Mouse (Mus musculus) limb, embryonic 14.5 days (tissue): ENCODE measurements around the gene Gnai2. TPM values are rescaled to one million over a fixed set of nuclear protein-coding genes. Genes with fewer than 3 reads are reported as not detected.

Source experiments
- ATAC-seq: fragments of 200-750 bp; cut with Nextera tagmentation; 2 replicates; pipeline ENCODE4 v1.8.0; 2017; ENCODE audit warnings: low read depth, moderate number of reproducible peaks, moderate TSS enrichment; ENCODE audit not compliant: low FRiP score
- DNase-seq: peaks from one replicate; pipeline ENCODE4 v3.0.0-alpha.2; 2015; ENCODE audit warnings: low spot score
- H3K27ac ChIP-seq: fragments of 300-500 bp; sonication (generic); replicated peaks from 2 replicates; pipeline ENCODE4 v1.5.1; 2014; ENCODE audit warnings: low read depth, mild to moderate bottlenecking, low read length, moderate library complexity, mixed read lengths
- H3K27me3 ChIP-seq: fragments of 300-500 bp; sonication (generic); 2 replicates; pipeline ENCODE4 v1.6.1; 2014; ENCODE audit warnings: low read length, mixed read lengths; ENCODE audit not compliant: control insufficient read depth, insufficient read depth
- H3K36me3 ChIP-seq: fragments of 300-500 bp; sonication (generic); 2 replicates; pipeline ENCODE4 v1.6.1; 2014; ENCODE audit warnings: mild to moderate bottlenecking, low read length, moderate library complexity, mixed read lengths; ENCODE audit not compliant: control insufficient read depth, insufficient read depth
- H3K4me1 ChIP-seq: fragments of 300-500 bp; sonication (generic); 2 replicates; pipeline ENCODE4 v1.6.1; 2014; ENCODE audit warnings: antibody characterized with exemption, low read length, mixed read lengths; ENCODE audit not compliant: control insufficient read depth, insufficient read depth
- H3K4me2 ChIP-seq: fragments of 300-500 bp; sonication (generic); replicated peaks from 2 replicates; pipeline ENCODE4 v1.6.1; 2014; ENCODE audit warnings: low read depth, mild to moderate bottlenecking, low read length, moderate library complexity; ENCODE audit not compliant: severe bottlenecking
- H3K4me3 ChIP-seq: fragments of 300-500 bp; sonication (generic); replicated peaks from 2 replicates; pipeline ENCODE4 v1.5.1; 2014; ENCODE audit warnings: low read length
- H3K9ac ChIP-seq: fragments of 300-500 bp; sonication (generic); 2 replicates; pipeline ENCODE4 v1.6.1; 2014; ENCODE audit warnings: mild to moderate bottlenecking, low read depth, low read length, moderate library complexity; ENCODE audit not compliant: severe bottlenecking
- H3K9me3 ChIP-seq: fragments of 300-500 bp; sonication (generic); 2 replicates; pipeline ENCODE4 v1.6.1; 2016; ENCODE audit warnings: low read length; ENCODE audit not compliant: control insufficient read depth
- POLR2A ChIP-seq: fragments of 200-500 bp; IDR thresholded peaks from 2 replicates; pipeline ENCODE4 v1.8.0; 2012; ENCODE audit warnings: inconsistent platforms, mild to moderate bottlenecking, moderate library complexity, borderline replicate concordance; ENCODE audit not compliant: insufficient read depth, insufficient read length; ENCODE audit errors: extremely low read depth
- WGBS: fragments of 180-500 bp; shearing (Covaris S2); extraction: QIAGEN DNeasy Blood & Tissue Kit; methylation state at CpG from one replicate; pipeline ENCODE4 v1.1.7; 2014; 5-methylcytosine and 5-hydroxymethylcytosine counted together
- polyA plus RNA-seq, 2 experiments: library from polyadenylated mRNA; depleted of rRNA in 1 of 2; stranded (reverse) in 1 of 2; unstranded in 1 of 2; fragments of >200 nt; fragmentation: Nextera tagmentation in 1 of 2; extraction: Ambion mirVana in 1 of 2; gene quantifications; 2 replicates each; pipeline versions ENCODE4 v1.2.1 to v1.2.3; 2012 to 2014

Gene Gnai2
- polyA plus RNA-seq, 2 experiments, result 392 to 496 TPM

DNA sequence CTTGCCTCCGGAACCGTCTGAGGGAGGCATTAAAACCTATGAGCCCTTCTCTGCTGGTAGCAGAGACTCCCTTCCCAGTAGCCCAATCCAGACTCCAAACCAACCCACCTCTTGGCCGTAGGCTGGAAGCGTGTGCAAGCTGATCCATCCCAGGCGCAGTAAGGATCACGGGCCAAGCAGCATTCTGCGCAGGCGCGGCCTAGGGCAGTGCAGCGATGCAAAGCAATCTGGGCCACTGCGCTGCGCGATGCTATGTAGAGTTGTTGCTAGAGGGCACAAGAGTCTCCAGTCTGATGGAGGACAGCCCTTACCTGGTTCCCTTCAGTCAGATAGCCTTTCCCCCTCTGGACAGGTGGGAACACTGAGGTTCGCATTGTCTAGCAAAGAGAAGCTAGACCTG lies 35.3 kb downstream of the Gnai2 start:
- TF ChIP-seq POLR2A, result no peak
- ATAC-seq, result no peak
- no peak for DNase-seq
- H3K27ac ChIP-seq, result no peak overlapping the region
- H3K4me1 ChIP-seq, result peaks cover 14% of the 10 kb centered on the region
- H3K9ac ChIP-seq, result no peak overlapping the region
- H3K27me3 ChIP-seq, result no peaks in the 10 kb centered on the region
- WGBS, result 59% methylated on average over 14 of the region's 14 CpGs
- no peak overlapping the region for H3K4me3 ChIP-seq
- no peak overlapping the region for H3K4me2 ChIP-seq
- peaks cover 3% of the 10 kb centered on the region; the same call in 1 of the 2 replicates for H3K36me3 ChIP-seq
- no peaks in the 10 kb centered on the region for H3K9me3 ChIP-seq

DNA sequence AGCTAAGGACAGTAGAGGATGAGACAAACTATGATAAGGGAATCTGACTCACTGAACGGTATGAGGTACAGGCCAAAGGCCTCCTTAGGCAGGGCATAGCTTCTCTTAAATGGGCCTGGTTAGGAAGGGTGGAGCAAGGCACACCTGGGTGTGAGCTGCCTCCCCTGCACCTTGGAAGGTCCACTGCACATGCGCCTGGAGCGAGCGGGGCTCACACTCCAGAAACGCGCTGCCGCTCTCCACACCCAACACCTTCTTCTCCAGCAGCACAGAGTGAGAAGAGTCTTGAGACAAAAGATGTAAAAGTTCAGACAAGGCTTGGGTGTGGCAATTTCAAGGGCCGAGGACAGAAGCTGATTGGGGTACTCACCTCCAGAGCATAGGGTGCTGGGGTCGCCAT lies 35.7 kb downstream of the Gnai2 start:
- TF ChIP-seq POLR2A, result no peak
- no peak overlapping the region for H3K4me2 ChIP-seq
- H3K36me3 ChIP-seq, result peaks cover 7% of the 10 kb centered on the region
- H3K4me3 ChIP-seq, result no peak overlapping the region
- H3K9ac ChIP-seq, result no peak overlapping the region
- no peaks in the 10 kb centered on the region for H3K9me3 ChIP-seq
- H3K27ac ChIP-seq, result no peak overlapping the region
- H3K27me3 ChIP-seq, result no peaks in the 10 kb centered on the region
- no peak for DNase-seq
- H3K4me1 ChIP-seq, result peaks cover 10% of the 10 kb centered on the region
- WGBS, result 90% methylated on average over 9 of the region's 9 CpGs
- no peak for ATAC-seq

- Histone ChIP-seq H3K27ac (no peak overlapping the region), H3K27me3 (no peaks in the 10 kb centered on the region), H3K9me3 (no peaks in the 10 kb centered on the region), H3K9ac (no peak overlapping the region), H3K4me3 (no peak overlapping the region), H3K4me1 (peaks cover 6% of the 10 kb centered on the region; the same call in 1 of the 2 replicates), H3K36me3 (peaks cover 18% of the 10 kb centered on the region), H3K4me2 (no peak overlapping the region)
- DNase-seq (no peak), ATAC-seq (no peak)
- 83% methylated on average over 5 of the region's 5 CpGs for WGBS
- no peak for TF ChIP-seq POLR2A
These were observed 36.8 kb downstream of the Gnai2 start for GRCm38 (mm10) chr9:107598385-107598784.

- Histone ChIP-seq H3K9ac (no peak overlapping the region), H3K9me3 (no peaks in the 10 kb centered on the region), H3K27me3 (no peaks in the 10 kb centered on the region), H3K4me1 (no peaks in the 10 kb centered on the region), H3K4me2 (no peak overlapping the region), H3K4me3 (no peak overlapping the region), H3K27ac (no peak overlapping the region), H3K36me3 (peaks cover 32% of the 10 kb centered on the region)
- no peak for TF ChIP-seq POLR2A
- no peak for DNase-seq
- WGBS, result 89% methylated on average over 11 of the region's 11 CpGs
- ATAC-seq, result no peak
These were observed 38.3 kb downstream of the Gnai2 start for GRCm38 (mm10) chr9:107596619-107597569.

- no peaks in the 10 kb centered on the region for H3K27me3 ChIP-seq
- WGBS, result 75% methylated on average over 8 of the region's 8 CpGs
- H3K36me3 ChIP-seq, result peaks cover 51% of the 10 kb centered on the region
- no peak for DNase-seq
- no peaks in the 10 kb centered on the region for H3K4me1 ChIP-seq
- no peak for TF ChIP-seq POLR2A
- no peak overlapping the region for H3K4me2 ChIP-seq
- no peak overlapping the region for H3K4me3 ChIP-seq
- H3K9me3 ChIP-seq, result no peaks in the 10 kb centered on the region
- H3K9ac ChIP-seq, result no peak overlapping the region
- H3K27ac ChIP-seq, result no peak overlapping the region
- no peak for ATAC-seq
These were observed 40.7 kb downstream of the Gnai2 start for GRCm38 (mm10) chr9:107594281-107595062.
